Mouse (Mus musculus) Muller cell, postnatal 12 days (primary cell): ENCODE results near the gene Ldha.

Experiments
- DNase-seq: peaks from one replicate; pipeline ENCODE4 v3.0.0-alpha.2; 2015; ENCODE audit errors: inconsistent ontology term

Ldha gene

GRCm38 (mm10) chr7:46838104-46838671 is 3.1 kb upstream of the Ldha start:
- peak; percentile 59 for DNase-seq

- peak; percentile 78 for DNase-seq
These were observed 2.4 kb upstream of the Ldha start for GRCm38 (mm10) chr7:46838891-46839302.

- DNase-seq, result no peak
These were observed 1.8 kb upstream of the Ldha start for GRCm38 (mm10) chr7:46839446-46839845.

GRCm38 (mm10) chr7:46839861-46840260 is 1.4 kb upstream of the Ldha start:
- DNase-seq, result no peak

- DNase-seq, result no peak
These were observed 949 bp upstream of the Ldha start for GRCm38 (mm10) chr7:46840326-46840725.

GRCm38 (mm10) chr7:46842278-46842677 is 1.0 kb downstream of the Ldha start:
- DNase-seq, result no peak

GRCm38 (mm10) chr7:46843576-46843975 is 2.3 kb downstream of the Ldha start:
- DNase-seq, result no peak

GRCm38 (mm10) chr7:46845211-46845977 is 4.1 kb downstream of the Ldha start:
- DNase-seq, result peak; percentile 94

- DNase-seq, result no peak
These were observed 4.8 kb downstream of the Ldha start for GRCm38 (mm10) chr7:46845978-46846485.

- DNase-seq, result peak; percentile 77
These were observed 5.4 kb downstream of the Ldha start for GRCm38 (mm10) chr7:46846486-46847244.

- no peak for DNase-seq
These were observed 8.0 kb downstream of the Ldha start for GRCm38 (mm10) chr7:46849287-46849686.

- no peak for DNase-seq
These were observed 9.8 kb downstream of the Ldha start for GRCm38 (mm10) chr7:46851026-46851425.

GRCm38 (mm10) chr7:46852666-46853065 is 11.4 kb downstream of the Ldha start:
- no peak for DNase-seq

GRCm38 (mm10) chr7:46853365-46853764 is 12.1 kb downstream of the Ldha start:
- no peak for DNase-seq

GRCm38 (mm10) chr7:46855866-46856560 is 14.7 kb downstream of the Ldha start:
- DNase-seq, result no peak

GRCm38 (mm10) chr7:46857436-46857835 is 16.2 kb downstream of the Ldha start:
- DNase-seq, result no peak

- no peak for DNase-seq
These were observed 17.8 kb downstream of the Ldha start for GRCm38 (mm10) chr7:46859031-46859430.

GRCm38 (mm10) chr7:46860996-46861395 is 19.7 kb downstream of the Ldha start, which contains the start of gene Ldhc:
Ldhc (plus strand) TSS chr7:46861203.
- DNase-seq, result no peak

- DNase-seq, result no peak
These were observed 30.7 kb downstream of the Ldha start for GRCm38 (mm10) chr7:46871988-46872387.

GRCm38 (mm10) chr7:46876841-46877240 is 35.6 kb downstream of the Ldha start:
- DNase-seq, result no peak

- no peak for DNase-seq
These were observed 36.0 kb downstream of the Ldha start for GRCm38 (mm10) chr7:46877255-46877654.

- DNase-seq, result no peak
These were observed 38.6 kb downstream of the Ldha start for GRCm38 (mm10) chr7:46879851-46880250.
